Mouse (Mus musculus): Measurements from ENCODE around the gene 4921539E11Rik. TPM values are rescaled to one million over a fixed set of nuclear protein-coding genes. Genes with fewer than 3 reads are reported as not detected.

4921539E11Rik gene
- not detected for total RNA-seq (2021)
- long read RNA-seq, experiment 1 = 0 reads
- long read RNA-seq, experiment 2 = 0 reads

DNA sequence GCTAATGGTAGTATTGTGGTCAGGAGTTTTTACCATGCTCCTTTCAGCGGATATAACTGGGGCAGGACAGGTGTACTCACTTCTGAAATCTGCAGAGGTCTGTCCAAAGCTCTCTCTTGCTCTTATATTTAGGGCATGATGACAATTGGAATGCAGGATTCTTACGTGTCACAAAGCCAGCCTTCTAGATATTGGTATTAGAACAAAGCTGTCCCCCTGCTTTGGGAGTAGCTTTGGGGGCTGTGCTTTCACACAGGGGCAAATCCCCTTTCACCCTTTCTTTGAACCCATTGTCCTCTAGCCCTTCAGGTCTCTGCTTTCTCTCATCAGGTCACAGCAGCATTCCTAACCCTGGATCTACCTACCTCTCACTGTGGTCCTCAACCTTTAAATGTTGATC is at the start of gene 4921539E11Rik:
4921539E11Rik (minus strand) TSS at position 101 of the 400 bp plus-strand sequence.
- DNase-seq = no peak

DNA sequence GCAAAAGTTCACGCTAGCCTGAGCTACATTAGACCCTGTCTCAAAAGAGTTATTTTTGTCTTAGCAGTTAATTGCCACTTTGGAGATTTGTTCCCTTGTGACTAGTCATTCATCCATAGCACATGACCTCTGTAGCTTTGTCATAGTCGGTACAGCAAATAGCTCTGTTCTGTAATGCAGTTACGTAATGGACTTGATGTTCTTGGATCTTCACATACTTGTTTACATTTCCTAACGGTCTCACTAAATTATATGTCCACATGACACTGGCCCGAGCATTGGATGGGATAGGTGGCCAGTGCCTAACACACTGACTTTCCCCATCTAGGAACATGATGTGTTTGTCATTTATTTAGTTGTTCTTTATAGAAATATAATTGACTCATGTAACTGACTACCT is 44.5 kb upstream of the 4921539E11Rik start:
- no peak for DNase-seq

DNA sequence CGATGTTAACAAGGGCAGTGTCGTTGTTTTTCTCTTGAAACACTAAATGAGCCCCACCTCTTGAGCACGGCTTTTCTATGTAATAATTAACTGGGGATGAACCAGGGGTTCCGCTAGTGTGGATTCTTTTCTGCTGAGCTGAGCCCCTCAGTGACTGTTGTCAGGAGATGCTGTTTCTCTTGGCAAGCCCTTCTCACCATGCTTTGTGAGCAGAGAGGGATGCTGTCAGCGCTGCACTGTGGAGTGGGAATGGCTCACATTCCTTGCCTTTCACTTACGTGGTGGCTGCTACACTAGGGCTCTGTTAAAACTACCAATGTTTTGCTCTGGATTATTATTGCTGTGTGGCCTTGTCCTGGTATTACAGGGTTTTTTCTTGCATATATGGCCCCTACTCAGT is 38.7 kb upstream of the 4921539E11Rik start:
- no peak for DNase-seq

DNA sequence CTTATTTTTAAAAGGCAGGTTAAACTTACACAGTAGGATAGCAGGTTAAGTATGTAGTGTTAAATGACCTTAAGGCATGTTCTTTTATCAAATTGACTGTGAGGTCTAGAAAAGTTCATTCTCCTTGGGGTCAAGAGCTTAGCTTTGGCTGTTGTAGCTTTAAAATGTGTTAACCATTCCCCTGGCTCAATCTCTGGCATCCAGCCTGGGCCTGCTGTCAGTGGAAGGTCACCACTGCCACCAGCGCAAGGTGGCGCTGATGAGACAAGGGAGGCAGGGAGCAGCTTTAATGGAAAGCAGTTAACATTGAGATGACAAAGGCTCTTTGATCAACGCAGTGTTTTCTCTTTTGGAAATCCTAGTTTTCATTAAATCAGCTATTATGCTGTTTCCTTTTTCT is 36.3 kb upstream of the 4921539E11Rik start:
- DNase-seq = peak; percentile 25

DNA sequence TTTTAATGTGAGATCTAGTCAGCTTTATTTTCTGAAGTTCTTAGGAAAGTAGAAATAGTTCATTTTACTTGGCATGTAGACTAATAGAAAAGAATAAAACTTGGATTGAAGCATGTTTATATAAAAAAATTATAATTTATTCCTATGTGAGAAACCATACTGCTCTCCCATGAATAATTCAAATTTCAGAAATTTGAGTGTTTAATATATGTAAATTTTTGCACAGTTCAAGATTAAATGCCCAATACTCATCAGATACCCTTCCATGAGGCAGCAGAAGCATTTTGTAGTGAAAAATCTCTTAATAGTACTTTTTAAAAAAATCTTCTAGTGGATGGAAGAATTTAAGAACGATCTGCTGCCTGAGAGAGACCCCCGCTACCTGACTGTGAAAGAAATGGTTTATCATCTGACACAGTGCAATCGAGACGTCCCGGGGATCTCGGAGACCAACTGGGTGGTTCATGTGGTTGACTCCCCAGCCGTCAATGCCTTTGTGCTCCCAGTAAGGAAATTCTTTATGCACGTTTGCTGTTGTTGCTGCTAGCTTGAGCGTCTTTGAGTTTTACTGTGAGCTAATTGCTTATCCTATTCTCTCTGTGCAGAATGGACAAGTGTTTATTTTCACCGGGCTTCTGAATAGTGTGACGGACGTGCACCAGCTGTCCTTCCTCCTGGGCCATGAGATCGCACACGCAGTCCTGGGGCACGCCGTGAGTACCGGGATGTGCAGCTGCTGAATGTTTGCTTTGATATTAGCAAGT is 34.2 kb upstream of the 4921539E11Rik start:
- DNase-seq = no peak

DNA sequence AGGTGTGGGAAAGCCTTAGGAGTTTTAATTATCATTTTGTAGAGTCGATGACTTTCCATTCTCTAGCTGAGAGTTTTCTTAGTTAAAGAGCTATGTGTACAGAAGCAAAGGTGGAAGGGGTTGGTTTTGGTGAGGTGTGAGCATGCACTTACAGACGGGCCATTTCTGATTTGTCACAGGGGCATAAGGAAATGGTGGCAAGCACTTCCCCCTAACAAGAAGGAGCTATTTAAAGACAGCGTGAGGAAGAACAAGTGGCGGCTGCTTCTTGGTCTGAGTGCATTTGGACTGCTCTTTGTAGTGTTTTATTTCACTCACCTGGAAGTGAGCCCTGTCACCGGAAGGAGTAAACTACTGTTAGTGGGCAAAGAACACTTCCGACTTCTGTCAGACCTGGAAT is 30.8 kb upstream of the 4921539E11Rik start:
- no peak for DNase-seq

DNA sequence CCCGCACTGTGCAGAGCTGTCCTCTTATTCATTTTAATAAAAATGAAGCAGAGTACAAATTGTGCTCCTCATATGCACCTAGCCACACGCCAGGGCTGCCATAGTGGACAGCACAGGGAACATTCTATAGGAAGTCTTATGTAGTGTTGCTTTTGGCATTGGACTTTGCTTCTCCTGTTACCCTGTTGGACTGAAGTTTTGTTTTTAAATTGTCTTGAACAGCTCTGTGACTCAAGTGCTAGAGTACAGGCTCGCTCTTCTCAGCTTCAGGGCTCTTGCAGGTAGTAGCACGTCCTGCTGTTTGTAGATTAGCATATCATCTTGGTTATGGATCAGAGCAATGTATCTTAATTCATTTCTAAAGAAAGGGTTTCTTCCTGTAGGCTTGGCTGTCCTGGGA is 25.2 kb upstream of the 4921539E11Rik start:
- DNase-seq = no peak

DNA sequence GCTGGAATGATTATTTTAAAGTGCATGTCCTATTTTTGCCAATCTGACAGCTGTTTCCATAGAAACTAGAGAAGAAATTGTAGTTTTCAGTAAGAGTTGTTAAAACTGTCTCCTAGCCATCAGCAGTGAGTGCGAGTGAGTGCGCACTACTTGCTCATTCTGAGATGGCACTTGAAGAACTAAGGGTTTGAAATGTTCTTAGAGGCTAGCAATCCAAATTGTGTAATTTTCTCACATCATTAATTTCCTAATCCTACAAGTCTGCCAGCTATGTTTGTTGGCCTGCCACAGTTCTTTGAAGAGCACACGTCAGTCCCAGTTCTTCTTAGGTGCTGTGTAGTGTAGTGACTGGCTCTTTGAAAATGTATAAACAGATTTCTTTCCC is 23.9 kb upstream of the 4921539E11Rik start:
- no peak for DNase-seq

DNA sequence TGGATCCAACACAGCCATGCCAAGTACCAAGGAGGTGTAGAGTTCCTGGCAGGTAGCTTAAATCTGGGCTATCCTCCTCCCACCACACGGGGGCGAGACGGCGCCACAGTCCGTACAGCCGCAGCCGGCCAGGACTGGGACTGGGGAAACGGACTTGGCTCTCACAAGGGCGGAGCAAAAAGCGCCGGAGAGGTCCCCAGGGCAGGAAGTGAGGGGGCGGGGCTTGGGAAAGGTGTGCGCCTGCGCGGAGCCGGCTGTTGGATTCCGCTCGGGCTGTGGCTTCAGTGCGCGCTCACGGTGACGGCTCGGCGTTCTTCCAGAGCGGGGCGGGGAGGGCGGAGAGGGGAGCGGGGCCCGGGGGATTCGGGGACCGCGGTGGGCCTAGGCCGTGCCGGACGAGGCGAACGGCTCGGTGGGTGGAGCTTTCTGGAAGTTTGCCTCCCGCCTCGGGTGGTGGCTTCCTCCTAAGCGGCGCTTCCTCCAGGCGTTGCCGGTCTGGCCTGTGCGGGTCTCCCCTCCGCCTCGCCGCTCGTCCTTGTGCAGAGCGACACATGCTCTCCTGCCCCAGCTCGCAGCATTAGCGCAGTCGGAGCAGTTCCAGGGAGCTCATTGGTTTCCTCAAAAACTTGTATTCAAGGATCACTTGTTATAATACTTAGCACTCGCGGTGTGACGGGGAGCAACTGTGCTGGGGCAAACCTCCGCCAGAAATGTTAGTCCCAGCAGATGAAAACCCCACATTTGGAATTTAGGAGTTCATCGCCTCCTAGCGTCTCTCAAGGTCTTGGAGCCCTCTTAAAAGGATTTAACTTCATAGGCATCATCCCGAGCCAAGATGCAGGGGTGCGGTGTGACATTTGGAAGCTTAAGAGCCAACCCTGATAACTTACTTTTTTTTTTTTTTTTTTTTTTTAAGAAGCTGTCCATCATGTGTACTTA is 23.2 kb upstream of the 4921539E11Rik start, which contains the start of gene Oma1:
Oma1 (plus strand) TSS at position 226 of the 939 bp plus-strand sequence.
- peak; percentile 99 for DNase-seq

DNA sequence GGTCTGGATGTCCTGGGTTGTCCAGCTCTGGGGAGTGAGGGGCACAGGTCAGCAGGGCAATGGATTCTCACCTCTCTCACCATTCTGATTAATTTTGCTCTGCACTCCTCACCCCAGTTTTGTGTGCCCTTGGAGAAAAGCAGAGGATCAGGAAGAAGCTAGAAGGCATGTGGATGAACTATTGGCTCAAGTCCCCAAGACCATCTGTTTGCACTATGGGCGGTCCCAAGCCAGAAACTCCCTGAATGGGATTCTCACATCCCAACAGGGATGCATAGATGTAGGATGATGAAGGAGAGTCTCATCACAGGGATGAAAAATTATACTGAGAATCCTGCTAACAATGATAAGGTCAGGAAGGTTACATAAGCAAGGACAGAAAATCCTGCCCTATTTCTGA is 13.2 kb upstream of the 4921539E11Rik start:
- no peak for DNase-seq

DNA sequence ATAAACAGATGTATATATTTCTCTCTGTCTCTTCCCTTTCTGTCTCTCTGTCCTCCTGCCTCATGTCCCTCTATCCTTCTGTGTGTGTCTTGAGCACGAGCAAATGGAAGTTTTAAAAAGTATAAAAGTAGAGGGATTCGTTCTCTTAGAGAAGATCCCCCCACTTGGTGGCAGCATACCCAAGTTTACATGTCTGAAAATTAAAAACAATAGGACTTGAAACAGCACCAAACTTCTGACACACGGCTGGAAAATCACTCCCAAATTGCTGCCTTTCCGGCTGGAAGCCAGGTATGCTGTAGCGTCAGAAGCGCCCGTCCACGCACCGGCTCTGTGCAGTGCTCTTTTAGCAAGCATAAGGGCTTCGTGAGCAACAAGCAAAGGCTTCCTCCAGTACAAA is 8.7 kb upstream of the 4921539E11Rik start:
- DNase-seq = no peak

DNA sequence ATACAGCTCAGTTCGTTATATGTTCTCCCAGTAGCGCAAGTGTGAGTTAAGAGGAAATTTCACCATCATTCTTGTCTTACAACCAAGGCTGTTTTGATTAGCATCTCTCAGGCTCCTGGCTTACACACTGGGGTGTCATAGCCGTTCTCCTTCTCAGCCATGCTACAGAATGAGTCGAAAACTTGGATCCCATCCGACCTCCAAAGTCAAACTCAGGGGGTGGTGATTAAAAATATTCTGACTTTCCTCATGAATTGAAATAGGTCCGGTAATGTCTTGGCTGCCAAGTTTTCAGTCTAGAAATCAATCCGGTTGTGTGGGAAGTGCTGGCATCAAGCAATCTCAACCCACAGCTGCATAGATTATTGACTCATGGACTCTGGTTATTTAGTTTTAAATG is 2.3 kb downstream of the 4921539E11Rik start:
- no peak for DNase-seq

DNA sequence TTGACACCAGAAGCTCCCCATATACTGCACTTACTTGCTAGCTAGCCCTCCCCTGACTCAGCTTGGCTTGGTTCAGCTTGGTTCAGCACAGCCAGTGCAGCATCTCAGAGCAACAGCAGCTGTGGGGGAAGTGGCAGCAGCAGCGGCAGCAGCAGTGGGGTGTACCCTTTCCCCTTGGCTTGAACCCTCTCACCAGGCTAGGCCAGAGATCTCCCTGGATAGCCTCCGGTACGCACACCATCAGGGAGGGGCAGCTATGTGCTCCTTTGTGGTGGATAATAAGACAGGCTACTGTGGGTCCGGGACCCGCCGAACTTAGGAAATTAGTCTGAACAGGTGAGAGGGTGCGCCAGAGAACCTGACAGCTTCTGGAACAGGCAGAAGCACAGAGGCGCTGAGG is 17.6 kb downstream of the 4921539E11Rik start:
- DNase-seq = no peak

DNA sequence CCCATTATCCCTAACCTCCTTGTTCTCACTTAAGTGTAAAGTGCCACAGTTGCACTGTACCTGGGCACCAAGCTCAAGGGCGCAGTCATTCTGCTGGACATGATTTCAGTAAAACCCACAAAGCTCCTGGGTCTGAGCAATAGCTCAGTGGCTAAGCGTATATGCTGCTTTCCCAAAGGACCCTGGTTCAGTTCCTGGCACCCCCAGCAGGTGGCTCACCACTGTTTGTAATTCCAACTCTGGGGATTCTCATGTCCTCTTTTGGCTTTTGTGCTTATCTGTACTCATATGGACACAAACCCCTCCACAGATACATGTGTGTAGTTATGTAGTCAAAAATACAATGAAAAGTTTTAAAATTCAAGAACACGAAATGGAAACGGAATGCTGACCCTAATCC is 21.3 kb downstream of the 4921539E11Rik start:
- no peak for DNase-seq

DNA sequence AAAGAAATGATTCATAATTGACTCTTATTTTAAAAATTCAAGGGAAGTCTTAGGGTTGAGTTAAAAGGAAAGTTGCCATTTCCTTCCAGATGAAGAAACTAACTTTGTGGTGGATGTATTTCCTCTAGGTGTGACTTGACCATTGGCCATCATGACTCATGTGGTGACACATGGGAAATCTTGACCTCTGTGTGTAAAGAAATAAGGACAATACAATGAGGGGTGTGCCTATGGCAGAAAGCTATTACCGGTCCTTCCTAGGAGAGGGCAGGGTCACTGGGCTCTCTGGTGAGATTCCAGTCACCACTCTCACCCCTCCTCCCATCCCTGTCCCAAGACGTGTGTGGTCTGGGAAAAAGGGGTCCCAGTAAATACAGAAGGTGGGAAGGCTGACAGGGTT is 25.5 kb downstream of the 4921539E11Rik start:
- no peak for DNase-seq

DNA sequence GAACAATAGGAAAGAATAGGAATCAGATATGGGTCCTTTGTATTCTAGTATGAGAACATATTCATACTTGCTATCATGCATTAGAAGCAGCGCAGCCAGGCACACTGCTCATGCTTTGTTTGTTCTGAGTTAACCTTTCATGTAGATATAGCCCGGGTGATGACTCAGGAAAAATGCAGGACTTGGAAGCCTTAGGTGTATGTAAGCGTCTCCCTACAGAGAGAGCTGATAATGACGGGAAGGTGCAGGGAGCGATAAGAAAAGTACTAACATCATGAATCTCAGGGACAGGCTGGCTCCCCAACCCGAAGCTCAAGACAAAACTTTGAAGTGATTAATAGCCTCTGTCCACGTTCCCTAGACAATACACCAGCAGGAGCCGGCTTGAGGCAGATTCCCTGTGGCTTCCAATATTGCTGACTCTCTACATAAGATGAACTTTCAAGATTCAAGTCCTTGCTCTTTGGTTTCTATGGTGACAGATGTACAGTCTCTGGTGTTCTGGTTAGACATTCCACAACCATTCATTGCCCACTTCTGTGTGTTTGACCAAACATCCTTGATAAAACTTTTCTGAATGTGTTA is 26.8 kb downstream of the 4921539E11Rik start:
- DNase-seq = no peak

DNA sequence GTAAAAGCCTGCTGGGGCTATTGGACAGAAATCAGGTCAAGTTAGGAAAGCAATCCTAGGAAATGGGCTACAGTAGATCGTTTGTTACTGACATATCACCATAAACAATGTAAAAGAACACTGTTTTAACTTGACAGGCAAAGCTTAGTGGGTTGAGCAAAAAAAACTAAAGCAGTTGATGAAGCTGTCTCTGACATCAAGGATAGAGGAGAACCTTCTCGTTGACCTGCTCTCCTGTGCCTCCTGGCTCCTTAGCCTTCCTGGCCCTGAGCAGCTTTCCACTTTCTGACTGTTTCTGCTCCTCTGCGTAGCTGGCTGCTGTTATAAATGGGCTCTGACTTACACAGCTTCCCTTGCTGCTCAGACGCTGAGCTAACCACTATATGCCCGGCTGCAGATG is 27.3 kb downstream of the 4921539E11Rik start:
- no peak for DNase-seq

DNA sequence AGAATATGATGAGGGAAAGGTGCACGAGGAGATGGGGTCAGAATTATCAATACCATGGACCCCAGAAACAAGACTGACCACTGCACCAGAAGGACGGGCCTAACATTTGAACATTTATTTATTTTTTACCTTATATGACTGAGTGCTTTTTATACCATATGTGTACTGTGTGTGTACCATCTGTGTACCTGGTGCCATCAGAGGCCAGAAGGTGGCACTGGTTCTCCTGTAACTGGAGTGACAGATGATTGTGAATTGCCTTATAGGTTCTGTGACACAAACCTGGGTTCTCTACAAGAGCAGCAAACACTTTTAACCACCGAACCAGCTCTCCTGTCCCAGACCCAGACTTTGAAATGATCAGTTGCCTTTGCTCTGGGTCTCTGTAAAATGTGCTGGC is 31.8 kb downstream of the 4921539E11Rik start:
- DNase-seq = no peak

DNA sequence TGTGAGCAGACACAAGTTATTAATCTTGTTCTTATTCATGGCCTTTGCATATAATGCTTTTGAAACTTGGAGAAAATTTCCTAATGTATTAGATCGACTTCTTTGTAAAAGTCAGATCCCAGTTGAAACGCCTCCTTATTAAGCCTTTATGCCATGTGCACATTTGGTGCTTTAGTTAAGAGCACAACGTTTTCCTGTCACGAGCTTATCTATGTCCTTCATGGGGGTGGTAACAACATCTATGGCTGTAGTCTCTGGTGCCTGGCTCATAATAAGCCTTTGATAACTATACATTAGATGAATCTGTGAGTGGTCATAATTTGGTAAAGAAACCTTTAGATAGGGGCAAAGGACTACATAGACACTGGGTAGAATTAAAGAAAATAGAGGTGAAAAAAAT is 36.8 kb downstream of the 4921539E11Rik start:
- DNase-seq = no peak

DNA sequence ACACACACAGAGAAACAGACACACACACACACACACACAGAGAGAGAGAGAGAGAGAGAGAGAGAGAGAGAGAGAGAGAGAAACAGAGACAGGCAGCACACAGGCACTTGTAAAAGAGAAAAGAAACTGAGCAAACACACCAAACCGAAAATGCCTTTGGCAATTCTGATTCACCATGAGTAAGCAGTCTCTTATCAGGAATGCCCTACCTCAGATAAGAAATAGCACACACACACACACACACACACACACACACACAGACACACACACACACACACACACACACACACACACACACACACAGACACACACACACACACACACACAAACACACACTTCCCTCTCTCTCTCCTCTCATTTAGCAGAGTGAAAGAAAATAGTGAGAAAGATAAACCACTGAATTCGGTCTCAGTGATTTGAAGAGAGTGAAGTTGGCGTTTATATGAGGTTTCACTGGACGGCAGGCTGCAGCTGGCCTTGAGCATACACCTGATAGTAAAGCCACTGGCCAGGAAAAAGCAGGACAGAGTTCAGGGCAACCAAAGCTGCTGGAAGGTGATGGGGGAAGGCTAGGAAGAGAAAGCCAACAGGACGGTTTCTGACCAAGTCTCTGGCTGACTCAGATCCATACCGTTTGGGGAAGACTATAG is 41.1 kb downstream of the 4921539E11Rik start:
- no peak for DNase-seq

DNA sequence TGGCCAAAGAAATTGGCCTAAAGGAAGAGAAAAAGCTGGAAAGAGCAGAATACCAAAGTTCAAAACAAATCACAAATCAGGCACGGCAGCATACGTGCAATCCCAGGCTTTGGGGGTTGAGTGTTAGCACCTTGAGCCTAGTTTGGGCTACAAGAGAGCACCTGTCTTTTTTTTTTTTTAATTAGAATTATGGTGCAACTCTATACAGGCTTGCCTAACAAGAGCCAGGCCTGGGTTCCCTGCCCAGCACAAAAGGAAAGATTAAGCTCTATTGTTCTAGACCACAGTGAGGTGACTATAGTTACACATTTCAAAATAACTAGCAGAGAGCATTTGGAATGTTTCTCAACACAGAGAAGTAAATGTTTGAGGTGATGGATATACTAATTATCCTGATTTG is 42.9 kb downstream of the 4921539E11Rik start:
- no peak for DNase-seq

DNA sequence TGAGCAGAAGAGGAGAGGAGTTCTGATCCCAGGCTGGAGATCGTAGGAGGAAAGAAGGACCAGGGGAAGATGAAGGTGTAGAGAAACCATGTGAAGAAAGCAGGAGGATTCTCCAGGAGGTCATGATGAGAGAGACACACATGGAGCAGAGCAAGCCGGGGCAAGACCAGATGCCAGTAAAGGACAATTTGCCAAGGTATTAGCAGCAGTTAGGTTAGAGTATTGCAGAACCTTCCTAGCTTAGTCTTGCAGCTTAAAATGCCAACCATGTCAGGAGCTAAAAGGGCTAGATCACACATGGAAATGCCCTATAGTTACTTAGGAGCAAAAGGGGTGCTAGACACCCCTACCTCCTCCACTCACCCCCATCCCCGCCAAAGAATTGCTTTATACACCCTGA is 43.4 kb downstream of the 4921539E11Rik start:
- no peak for DNase-seq

All from gastrocnemius, postnatal 25 days (tissue).